2 mouse cellular contexts compared by ENCODE assay signal in the genomic region with DNA sequence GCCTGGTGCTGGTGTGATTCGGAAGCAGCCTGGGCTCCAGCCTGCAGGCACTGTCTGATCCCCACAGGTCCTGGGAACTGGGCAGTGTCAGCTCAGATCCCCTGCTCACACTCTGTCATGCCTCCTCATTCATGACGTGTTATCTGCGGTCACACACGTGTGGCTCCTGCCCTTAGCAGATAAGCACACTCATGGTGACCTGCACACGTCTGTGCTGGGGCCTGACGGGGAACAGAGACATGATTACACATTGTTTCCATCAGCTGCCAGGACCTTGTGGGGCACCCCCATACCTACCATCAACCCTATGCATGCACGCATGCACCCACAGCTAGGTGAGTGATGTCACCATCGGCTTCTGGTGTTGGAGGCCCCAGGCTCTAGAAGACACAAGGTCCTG.
A peak's percentile ranks its signal among the peaks of the same experiment; 100 is the strongest.
TF ChIP-seq lines count a peak whose summit lies in the region.

No protein-coding gene starts in this region.

TF ChIP-seq in CH12.LX, 34 proteins besides CTCF, POLR2A, EP300 and RAD21:
- TF ChIP-seq BHLHE40 (IDR thresholded peaks at IDR 0.05; ENCODE audit: low read depth, low read length) = peak; percentile 89
- peak; percentile 57 for TF ChIP-seq JUN (IDR thresholded peaks at IDR 0.05; ENCODE audit: insufficient read depth, low read depth, low read length)
- peak; percentile 85 for TF ChIP-seq ETS1 (conservative IDR thresholded peaks at IDR 0.05; ENCODE audit: low read depth, low read length)
- TF ChIP-seq PAX5 (IDR thresholded peaks at IDR 0.05; ENCODE audit: low read length) = no peak

TF ChIP-seq in MEL, 35 proteins besides CTCF, POLR2A, EP300 and RAD21:
- peak; percentile 93 for TF ChIP-seq TCF12 (IDR thresholded peaks at IDR 0.05; ENCODE audit: low read depth, low read length)
- no peak; the same call in 1 of the 2 replicates for TF ChIP-seq POLR2AphosphoS5 (IDR thresholded peaks at IDR 0.05; ENCODE audit: borderline replicate concordance, low read depth, low read length)
- TF ChIP-seq JUND (IDR thresholded peaks at IDR 0.05; ENCODE audit: low read depth, low read length) = no peak
- peak; percentile 93 for TF ChIP-seq GATA1 (IDR thresholded peaks at IDR 0.05; ENCODE audit: low read depth, low read length)
- no peak for TF ChIP-seq HCFC1 (IDR thresholded peaks at IDR 0.05; ENCODE audit: low read depth, low read length)
- TF ChIP-seq ETS1 (IDR thresholded peaks at IDR 0.05; ENCODE audit: low read depth, low read length) = peak; percentile 89
- TF ChIP-seq MAX (IDR thresholded peaks at IDR 0.05; ENCODE audit: low read length) = peak; percentile 89
- no peak for TF ChIP-seq CHD2 (IDR thresholded peaks at IDR 0.05; ENCODE audit: low read length)
- TF ChIP-seq MAFK (IDR thresholded peaks at IDR 0.05; ENCODE audit: borderline replicate concordance, low read depth, low read length) = 0 out of 2 replicates have a peak, but pooled peaks have one; percentile 39
- TF ChIP-seq ZKSCAN1 (IDR thresholded peaks at IDR 0.05; ENCODE audit: low read depth, low read length) = no peak
- no peak; the same call in 1 of the 2 replicates for TF ChIP-seq KAT2A (conservative IDR thresholded peaks at IDR 0.05; ENCODE audit: low read depth, low read length)
- TF ChIP-seq E2F4 (IDR thresholded peaks at IDR 0.05; ENCODE audit: borderline replicate concordance, low read depth, low read length) = no peak
- TF ChIP-seq MYB (IDR thresholded peaks at IDR 0.05; ENCODE audit: low read depth, low read length) = no peak
- peak; percentile 90 for TF ChIP-seq MYC (IDR thresholded peaks at IDR 0.05; ENCODE audit: low read depth, low read length)
- peak; percentile 47; the same call in 1 of the 2 replicates for TF ChIP-seq NRF1 (IDR thresholded peaks at IDR 0.05; ENCODE audit: insufficient read depth, low read depth, low read length, poor library complexity, severe bottlenecking)
- TF ChIP-seq USF1 (IDR thresholded peaks at IDR 0.05; ENCODE audit: low read depth, low read length) = peak; percentile 77
- no peak for TF ChIP-seq GABPA (IDR thresholded peaks at IDR 0.05; ENCODE audit: low read depth, low read length)
- no peak for TF ChIP-seq ZNF384 (IDR thresholded peaks at IDR 0.05; ENCODE audit: low read depth, low read length)
- TF ChIP-seq BHLHE40 (IDR thresholded peaks at IDR 0.05; ENCODE audit: borderline replicate concordance, low read depth, low read length) = peak; percentile 98
- peak; percentile 87 for TF ChIP-seq SIN3A (IDR thresholded peaks at IDR 0.05; ENCODE audit: low read length)
- TF ChIP-seq TAL1 (IDR thresholded peaks at IDR 0.05; ENCODE audit: low read length) = peak; percentile 94
- TF ChIP-seq ZMIZ1 (IDR thresholded peaks at IDR 0.05; ENCODE audit: low read depth, low read length) = no peak
- no peak for TF ChIP-seq CHD1 (IDR thresholded peaks at IDR 0.05; ENCODE audit: low read depth, low read length)
- TF ChIP-seq MAZ (IDR thresholded peaks at IDR 0.05; ENCODE audit: low read depth, low read length) = no peak
- TF ChIP-seq POLR2AphosphoS2 (IDR thresholded peaks at IDR 0.05; ENCODE audit: low read length) = no peak
- TF ChIP-seq UBTF (IDR thresholded peaks at IDR 0.05; ENCODE audit: borderline replicate concordance, insufficient read depth, low read depth, low read length) = no peak
- TF ChIP-seq ZC3H11A (IDR thresholded peaks at IDR 0.05; ENCODE audit: low read depth, low read length) = no peak
- TF ChIP-seq SMC3 (IDR thresholded peaks at IDR 0.05; ENCODE audit: low read depth, low read length) = no peak
- no peak for TF ChIP-seq RCOR1 (IDR thresholded peaks at IDR 0.05; ENCODE audit: low read depth, low read length)
- TF ChIP-seq NELFE (IDR thresholded peaks at IDR 0.05; ENCODE audit: low read depth, low read length) = no peak
- TF ChIP-seq TBP (IDR thresholded peaks at IDR 0.05; ENCODE audit: low read depth, low read length) = no peak
- TF ChIP-seq USF2 (IDR thresholded peaks at IDR 0.05; ENCODE audit: borderline replicate concordance in 1 of 2, insufficient read depth in 1 of 2, low read depth in 1 of 2, low read length in 2 of 2) = no peak
- TF ChIP-seq MEF2A (IDR thresholded peaks at IDR 0.05; ENCODE audit: extremely low read depth, insufficient replicate concordance, low read depth, low read length, poor library complexity, severe bottlenecking) = no peak
- no peak; the same call in 1 of the 2 replicates for TF ChIP-seq ELF1 (IDR thresholded peaks at IDR 0.05; ENCODE audit: low read depth, low read length)
- peak; percentile 92 for TF ChIP-seq MXI1 (IDR thresholded peaks at IDR 0.05; ENCODE audit: low read depth, low read length)
